Comparison of ENCODE assay signal across 8 mouse cellular contexts in genomic region chr7:16891641-16892351, GRCm38 (mm10). TPM values are rescaled to one million over a fixed set of nuclear protein-coding genes. Genes with fewer than 3 reads are reported as not detected.
DNase-seq lines count a peak whose midpoint lies in the region; ATAC-seq and TF ChIP-seq lines count a peak whose summit lies in the region.

Gene Gng8, plus strand, starts transcription at chr7:16891786.

- peak within 1 kb of the TSS; percentile 68 for H3K4me2 ChIP-seq in heart, embryonic 14.5 days (ENCODE audit: low read length)
- peak within 1 kb of the TSS; percentile 66 for H3K4me2 ChIP-seq in liver, embryonic 13.5 days
- H3K4me2 ChIP-seq in stomach, embryonic 14.5 days (replicated peaks; ENCODE audit: low read depth, low read length) = peak within 1 kb of the TSS; percentile 59

- H3ac ChIP-seq in C2C12 (ENCODE audit: control insufficient read depth, insufficient read length, low read depth) = peak within 1 kb of the TSS; percentile 27

- H3K9me3 ChIP-seq in heart, embryonic 14.5 days (ENCODE audit: control insufficient read depth, low read length) = no peaks in the 10 kb centered on the region
- H3K9me3 ChIP-seq in liver, embryonic 13.5 days (replicated peaks) = no peaks in the 10 kb centered on the region
- H3K9me3 ChIP-seq in stomach, embryonic 14.5 days (ENCODE audit: control insufficient read depth, low read depth, low read length) = no peaks in the 10 kb centered on the region

- H3K27ac ChIP-seq in brown adipose tissue, adult 24 weeks (replicated peaks; ENCODE audit: low read depth, low read length) = peak within 1 kb of the TSS; percentile 58
- H3K27ac ChIP-seq in heart, embryonic 14.5 days (replicated peaks in 1 of 2; ENCODE audit: control insufficient read depth in 1 of 2, insufficient read depth in 1 of 2, low read depth in 2 of 2, low read length in 2 of 2) = peak within 1 kb of the TSS; percentile 81 to 87
- no peak within 1 kb of the TSS for H3K27ac ChIP-seq in liver, embryonic 13.5 days
- peak within 1 kb of the TSS; percentile 95 for H3K27ac ChIP-seq in stomach, embryonic 14.5 days (ENCODE audit: low read length)

- peak; percentile 94 for DNase-seq in kidney, postnatal 10 days
- DNase-seq in liver, embryonic 13.5 days = peak; percentile 71
- peak; percentile 73 to 81 for DNase-seq in natural killer cell, adult 2 months (ENCODE audit: low spot score in 2 of 2)

- no peaks in the 10 kb centered on the region for H3K27me3 ChIP-seq in C2C12 (ENCODE audit: control insufficient read depth, insufficient read depth, insufficient read length)
- peaks cover 22% of the 10 kb centered on the region for H3K27me3 ChIP-seq in heart, embryonic 14.5 days (ENCODE audit: control insufficient read depth, insufficient read depth, low read length)
- H3K27me3 ChIP-seq in liver, embryonic 13.5 days = peaks cover 84% of the 10 kb centered on the region
- no peaks in the 10 kb centered on the region for H3K27me3 ChIP-seq in stomach, embryonic 14.5 days (ENCODE audit: control insufficient read depth, insufficient read depth, low read length)

- under 1% methylated on average over 30 of the region's 30 CpGs for WGBS in heart, embryonic 14.5 days
- under 1% methylated on average over 30 of the region's 30 CpGs for WGBS in liver, embryonic 13.5 days (ENCODE audit: insufficient replicate concordance)
- under 1% methylated on average over 30 of the region's 30 CpGs for WGBS in stomach, embryonic 14.5 days

- peak; percentile 93 for TF ChIP-seq CTCF in C2C12 (IDR thresholded peaks at IDR 0.05; ENCODE audit: control insufficient read depth, insufficient read depth, insufficient read length)

- no peaks in the 10 kb centered on the region for H3K4me1 ChIP-seq in brown adipose tissue, adult 24 weeks (ENCODE audit: control insufficient read depth, insufficient read depth, insufficient read length, low read length)
- peaks cover 21 to 28% of the 10 kb centered on the region in 2 experiments for H3K4me1 ChIP-seq in heart, embryonic 14.5 days (ENCODE audit: control insufficient read depth in 2 of 2, insufficient read depth in 2 of 2, low read length in 2 of 2)
- H3K4me1 ChIP-seq in liver, embryonic 13.5 days (replicated peaks) = peaks cover 27% of the 10 kb centered on the region
- peaks cover 20% of the 10 kb centered on the region; the same call in 1 of the 2 replicates for H3K4me1 ChIP-seq in stomach, embryonic 14.5 days (ENCODE audit: control insufficient read depth, insufficient read depth, low read length)

- H3K79me2 ChIP-seq in C2C12 (ENCODE audit: control insufficient read depth, insufficient read depth) = no peaks in the 10 kb centered on the region

- no peaks in the 10 kb centered on the region for H3K36me3 ChIP-seq in C2C12 (ENCODE audit: control insufficient read depth, insufficient read depth)
- peaks cover 21% of the 10 kb centered on the region for H3K36me3 ChIP-seq in heart, embryonic 14.5 days (ENCODE audit: control insufficient read depth, insufficient read depth, low read length)
- no peaks in the 10 kb centered on the region for H3K36me3 ChIP-seq in liver, embryonic 13.5 days
- peaks cover 8% of the 10 kb centered on the region for H3K36me3 ChIP-seq in stomach, embryonic 14.5 days (ENCODE audit: control insufficient read depth, insufficient read depth, low read length)

- no peaks in the 10 kb centered on the region for H3K79me3 ChIP-seq in C2C12 (ENCODE audit: low read depth)

- peak within 1 kb of the TSS; percentile 64 for H3K9ac ChIP-seq in heart, embryonic 14.5 days (ENCODE audit: low read length)
- H3K9ac ChIP-seq in liver, embryonic 13.5 days = no peak within 1 kb of the TSS
- no peak within 1 kb of the TSS for H3K9ac ChIP-seq in stomach, embryonic 14.5 days (replicated peaks; ENCODE audit: low read depth, low read length)

- H3K4me3 ChIP-seq in C2C12 (ENCODE audit: insufficient read depth, poor library complexity, severe bottlenecking) = peak within 1 kb of the TSS; percentile 29
- H3K4me3 ChIP-seq in brown adipose tissue, adult 24 weeks (ENCODE audit: insufficient read depth, low read depth, low read length) = peak within 1 kb of the TSS; percentile 32
- H3K4me3 ChIP-seq in heart, embryonic 14.5 days (ENCODE audit: control insufficient read depth in 1 of 2, insufficient read depth in 1 of 2, low read depth in 1 of 2, low read length in 2 of 2) = peak within 1 kb of the TSS; percentile 23 to 40
- H3K4me3 ChIP-seq in liver, embryonic 13.5 days (replicated peaks) = peak within 1 kb of the TSS; percentile 38
- peak within 1 kb of the TSS; percentile 26 for H3K4me3 ChIP-seq in stomach, embryonic 14.5 days (ENCODE audit: low read depth, low read length)

- ATAC-seq in erythroid progenitor cell, adult 5-6 weeks (replicated peaks; ENCODE audit: low FRiP score, poor library complexity, severe bottlenecking) = peak; percentile 79
- peak; percentile 69 for ATAC-seq in heart, embryonic 14.5 days (ENCODE audit: insufficient number of reproducible peaks, insufficient read depth, low FRiP score, low read depth)
- ATAC-seq in liver, embryonic 13.5 days (ENCODE audit: low read depth) = peak; percentile 85
- peak; percentile 79 for ATAC-seq in stomach, embryonic 14.5 days (ENCODE audit: insufficient number of reproducible peaks, insufficient read depth, low FRiP score, low read depth)

TF ChIP-seq in C2C12, 6 proteins besides CTCF, POLR2A, EP300 and RAD21:
- no peak for TF ChIP-seq USF1 (IDR thresholded peaks at IDR 0.05; ENCODE audit: low read depth)
- no peak for TF ChIP-seq FOSL1 (IDR thresholded peaks at IDR 0.05; ENCODE audit: insufficient read depth, low read length, poor library complexity, severe bottlenecking)
- no peak for TF ChIP-seq CEBPB (IDR thresholded peaks at IDR 0.05; ENCODE audit: low read depth)
- no peak for TF ChIP-seq MYOD1 (IDR thresholded peaks at IDR 0.05; ENCODE audit: control insufficient read depth, insufficient read length, low read depth)
- no peak for TF ChIP-seq MAX (IDR thresholded peaks at IDR 0.05)
- no peak for TF ChIP-seq MYOG (IDR thresholded peaks at IDR 0.05; ENCODE audit: control insufficient read depth, extremely low read depth, insufficient read length)
TF ChIP-seq in C2C12: peak in this region for 0.

RNA-seq across cellular contexts. Expression of gene Gng8, which starts in this region (rescaled TPM):
- 2.6 TPM for polyA plus RNA-seq in C2C12 (2012; fragmentation: generic; extraction: Trizol)
- polyA plus RNA-seq in brown adipose tissue, adult 24 weeks (2012; ENCODE audit: insufficient read depth, insufficient read length, missing spikeins) = not detected in 2 replicates
- total RNA-seq in erythroid progenitor cell, adult 5-6 weeks (2015; ENCODE audit: low replicate concordance) = not detected in 2 replicates
- not detected in 2 replicates for total RNA-seq in erythroid progenitor cell, adult 5-6 weeks (2017; ENCODE audit: low replicate concordance)
- polyA plus RNA-seq in heart, embryonic 14.5 days (2014; fragmentation: Nextera tagmentation; extraction: Ambion mirVana) = 4.2 and 6.9 TPM in 2 replicates
- 0.67 and 0.81 TPM in 2 replicates for polyA plus RNA-seq in liver, embryonic 13.5 days (2015; fragmentation: Nextera tagmentation; extraction: Ambion mirVana)
- 12.8 and 12.9 TPM in 2 replicates for polyA plus RNA-seq in stomach, embryonic 14.5 days (2014; fragmentation: Nextera tagmentation; extraction: Ambion mirVana)

Comparison
In these comparisons a context has a peak if more than half of its experiments do, and no peak if none do; other contexts are left out.
1. Peak in ATAC-seq in erythroid progenitor cell, adult 5-6 weeks; RNA of the gene not detected or under 1 TPM.
2. Peak in DNase-seq, ATAC-seq, H3K4me3 ChIP-seq and H3K4me2 ChIP-seq in liver, embryonic 13.5 days; RNA of the gene not detected or under 1 TPM.